Mouse (Mus musculus) hindbrain, embryonic 14.5 days (tissue): ENCODE measurements around the gene Nfatc3. TPM values are rescaled to one million over a fixed set of nuclear protein-coding genes. Genes with fewer than 3 reads are reported as not detected.

Experiments
- ATAC-seq: fragments of 200-750 bp; cut with Nextera tagmentation; 2 replicates; pipeline ENCODE4 v1.8.0; 2017; ENCODE audit warnings: moderate number of reproducible peaks, mild to moderate bottlenecking, moderate TSS enrichment, moderate library complexity; ENCODE audit not compliant: low FRiP score
- DNase-seq: peaks from one replicate; pipeline ENCODE4 v3.0.0-alpha.2; 2015; ENCODE audit warnings: low spot score
- H3K27ac ChIP-seq: fragments of 300-500 bp; sonication (generic); 2 replicates; pipeline ENCODE4 v1.5.1; 2014; ENCODE audit warnings: mild to moderate bottlenecking, moderate library complexity
- H3K27me3 ChIP-seq: fragments of 300-500 bp; sonication (generic); 2 replicates; pipeline ENCODE4 v1.6.1; 2014; ENCODE audit warnings: mild to moderate bottlenecking, low read length, mixed read lengths; ENCODE audit not compliant: control insufficient read depth, insufficient read depth
- H3K36me3 ChIP-seq: fragments of 300-500 bp; sonication (generic); replicated peaks from 2 replicates; pipeline ENCODE4 v1.6.1; 2014; ENCODE audit not compliant: control insufficient read depth, insufficient read depth
- H3K4me1 ChIP-seq: fragments of 300-500 bp; sonication (generic); replicated peaks from 2 replicates; pipeline ENCODE4 v1.6.1; 2014; ENCODE audit warnings: antibody characterized with exemption, low read length, mixed read lengths; ENCODE audit not compliant: control insufficient read depth, insufficient read depth
- H3K4me2 ChIP-seq: fragments of 300-500 bp; sonication (generic); replicated peaks from 2 replicates; pipeline ENCODE4 v1.6.1; 2014; ENCODE audit warnings: mild to moderate bottlenecking, moderate library complexity
- H3K4me3 ChIP-seq: fragments of 300-500 bp; sonication (generic); replicated peaks from 2 replicates; pipeline ENCODE4 v1.5.1; 2014; ENCODE audit warnings: mild to moderate bottlenecking, low read length
- H3K9ac ChIP-seq: fragments of 300-500 bp; sonication (generic); 2 replicates; pipeline ENCODE4 v1.6.1; 2014
- H3K9me3 ChIP-seq: fragments of 300-500 bp; sonication (generic); 2 replicates; pipeline ENCODE4 v1.6.1; 2016; ENCODE audit warnings: low read length; ENCODE audit not compliant: control insufficient read depth
- WGBS: fragments of 180-500 bp; shearing (Covaris S2); extraction: QIAGEN DNeasy Blood & Tissue Kit; methylation state at CpG from one replicate; pipeline ENCODE4 v1.1.7; 2014; 5-methylcytosine and 5-hydroxymethylcytosine counted together
- polyA plus RNA-seq: library from polyadenylated mRNA; unstranded; fragments of >200 nt; fragmentation: Nextera tagmentation; extraction: Ambion mirVana; gene quantifications from 2 replicates; pipeline ENCODE4 v1.2.1, GENCODE M21; 2014

Gene Nfatc3
- polyA plus RNA-seq, 1 experiment from 2014 or later, result 2.6 TPM

DNA sequence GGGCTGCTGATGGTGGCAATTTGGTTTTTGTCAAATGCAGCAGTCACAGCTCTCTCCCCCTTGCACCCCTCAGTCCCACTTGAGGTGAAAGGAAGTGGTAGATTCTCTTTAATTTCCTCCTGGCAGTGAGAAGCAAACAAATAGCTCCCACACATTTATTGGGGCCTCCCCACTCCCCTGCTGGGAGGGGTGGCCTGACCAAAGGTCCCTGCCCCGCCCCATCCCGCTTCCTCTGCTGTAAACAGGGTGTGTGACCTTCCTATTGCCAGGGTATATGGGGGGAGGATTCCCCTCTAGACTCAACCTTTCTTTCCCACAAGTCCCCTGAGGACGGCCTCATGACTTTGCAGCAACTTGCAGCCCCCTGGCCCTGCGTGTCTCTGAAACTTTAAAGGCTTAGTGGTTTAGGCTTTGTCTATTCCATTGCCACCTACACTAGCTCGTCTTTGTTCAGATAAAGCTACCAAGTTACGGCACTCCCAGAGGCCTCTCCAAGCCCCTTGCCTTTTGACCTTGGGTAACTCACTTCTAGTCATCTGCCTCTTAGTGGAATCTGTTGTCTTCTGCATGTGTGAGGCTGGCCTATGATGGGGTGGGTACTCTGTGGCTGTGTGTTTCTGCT lies 4.3 kb upstream of the Nfatc3 start:
- Histone ChIP-seq H3K9me3 (no peaks in the 10 kb centered on the region), H3K9ac (no peak overlapping the region), H3K4me1 (peaks cover 9% of the 10 kb centered on the region), H3K27me3 (no peaks in the 10 kb centered on the region), H3K27ac (no peak overlapping the region), H3K36me3 (peaks cover 36% of the 10 kb centered on the region), H3K4me2 (no peak overlapping the region), H3K4me3 (no peak overlapping the region)
- no peak for DNase-seq
- WGBS, result 74% methylated on average over 6 of the region's 6 CpGs
- ATAC-seq, result no peak

DNA sequence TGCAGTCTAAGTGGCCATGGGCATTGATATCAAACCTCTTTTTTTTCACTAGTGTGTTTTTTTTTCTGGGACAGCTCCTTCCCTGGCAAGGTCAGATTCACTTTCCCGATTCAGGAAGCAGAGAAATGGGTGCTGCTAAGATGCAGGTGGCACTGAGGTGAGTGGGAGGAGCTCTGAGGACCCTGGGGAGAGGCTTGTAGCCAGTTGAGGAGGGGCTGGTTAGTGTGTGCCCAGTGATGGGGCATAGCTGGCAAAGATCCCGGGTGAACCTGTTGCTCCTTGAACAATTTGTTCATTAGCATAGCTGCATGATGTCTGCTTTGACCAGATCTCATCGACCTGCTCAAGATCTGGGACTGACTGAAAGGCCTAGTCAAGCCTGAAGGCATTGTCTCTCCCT lies 3.6 kb upstream of the Nfatc3 start:
- Histone ChIP-seq H3K4me3 (no peak overlapping the region), H3K9ac (no peak overlapping the region), H3K27me3 (no peaks in the 10 kb centered on the region), H3K27ac (no peak overlapping the region), H3K4me2 (no peak overlapping the region), H3K36me3 (peaks cover 36% of the 10 kb centered on the region), H3K9me3 (no peaks in the 10 kb centered on the region), H3K4me1 (peaks cover 9% of the 10 kb centered on the region)
- DNase-seq (no peak), ATAC-seq (no peak)
- 42% methylated on average over 3 of the region's 3 CpGs for WGBS

DNA sequence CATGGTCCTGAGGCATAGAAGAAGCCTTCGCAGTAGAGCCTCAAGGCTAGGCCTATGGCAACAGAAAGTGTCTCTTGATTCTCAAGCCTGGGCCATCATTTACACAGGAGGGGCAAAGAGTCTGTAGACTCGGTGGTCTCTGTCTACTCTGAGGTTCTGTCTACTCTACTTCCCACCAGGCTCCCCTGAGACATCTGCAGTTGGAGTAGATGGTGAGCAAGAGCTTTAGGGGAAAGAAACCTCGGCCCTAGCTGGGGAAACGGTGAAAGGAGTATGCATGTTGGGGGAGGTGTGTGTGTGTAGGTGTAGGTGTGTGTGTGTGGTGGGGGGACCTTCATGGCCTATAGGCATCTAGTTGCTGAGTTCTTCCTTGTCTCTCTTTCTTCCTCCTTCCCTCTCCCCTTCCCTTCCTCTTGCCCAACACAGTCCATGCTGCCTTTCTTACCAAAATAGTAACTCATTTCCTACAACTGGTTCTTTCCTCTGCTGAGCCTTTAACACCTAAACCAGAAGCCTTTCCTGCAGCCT lies 2.1 kb upstream of the Nfatc3 start:
- Histone ChIP-seq H3K4me1 (peaks cover 20% of the 10 kb centered on the region), H3K4me2 (no peak overlapping the region), H3K36me3 (peaks cover 29% of the 10 kb centered on the region), H3K27ac (no peak overlapping the region), H3K27me3 (no peaks in the 10 kb centered on the region), H3K4me3 (no peak overlapping the region), H3K9me3 (no peaks in the 10 kb centered on the region), H3K9ac (no peak overlapping the region)
- 96% methylated on average over 4 of the region's 4 CpGs for WGBS
- DNase-seq (no peak), ATAC-seq (no peak)

DNA sequence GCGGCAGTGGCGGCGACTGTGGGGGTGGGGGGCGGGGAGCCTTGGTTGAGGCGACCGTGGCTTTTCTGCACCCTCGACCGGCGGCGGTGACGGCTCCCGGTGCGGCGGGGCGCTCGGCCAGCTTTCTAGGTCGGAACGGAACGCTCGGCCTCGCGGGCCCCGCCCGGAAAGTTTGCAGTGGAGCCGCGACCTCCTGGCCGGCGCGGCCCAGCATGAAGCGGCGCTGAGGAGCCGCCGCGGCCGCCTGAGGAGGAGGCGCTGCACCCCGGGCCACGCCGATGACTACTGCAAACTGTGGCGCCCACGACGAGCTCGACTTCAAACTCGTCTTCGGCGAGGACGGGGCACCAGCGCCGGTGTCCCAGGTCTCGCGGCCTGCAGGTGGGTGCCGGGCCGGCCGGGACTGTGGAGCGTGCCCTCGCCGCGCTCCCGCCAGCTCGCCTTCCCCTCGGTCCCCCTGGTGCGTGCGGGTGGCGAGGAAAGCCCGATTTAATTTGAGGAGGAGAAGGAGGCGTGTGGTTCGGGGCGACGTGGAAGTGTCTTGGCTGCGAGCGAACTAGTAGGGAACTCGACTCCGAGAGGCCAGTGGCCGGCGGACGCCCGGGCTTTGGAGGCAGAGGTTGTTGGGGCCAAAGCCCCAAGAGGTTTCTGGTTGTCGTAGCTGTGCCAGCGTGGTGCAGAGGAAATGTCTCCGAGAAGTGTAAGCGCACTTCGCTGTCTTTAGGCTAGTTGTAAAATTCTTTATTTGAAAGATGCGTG lies 1.2 kb downstream of the Nfatc3 start:
- H3K27ac ChIP-seq, result peak overlapping the region; percentile 89
- H3K9ac ChIP-seq, result peak overlapping the region; percentile 81
- no peaks in the 10 kb centered on the region for H3K27me3 ChIP-seq
- peak overlapping the region; percentile 78 for H3K4me2 ChIP-seq
- DNase-seq, result no peak
- peak; percentile 78 for ATAC-seq
- H3K4me1 ChIP-seq, result peaks cover 28% of the 10 kb centered on the region
- under 1% methylated on average over 73 of the region's 83 CpGs for WGBS
- H3K4me3 ChIP-seq, result peak overlapping the region; percentile 78
- H3K9me3 ChIP-seq, result no peaks in the 10 kb centered on the region
- H3K36me3 ChIP-seq, result no peaks in the 10 kb centered on the region

DNA sequence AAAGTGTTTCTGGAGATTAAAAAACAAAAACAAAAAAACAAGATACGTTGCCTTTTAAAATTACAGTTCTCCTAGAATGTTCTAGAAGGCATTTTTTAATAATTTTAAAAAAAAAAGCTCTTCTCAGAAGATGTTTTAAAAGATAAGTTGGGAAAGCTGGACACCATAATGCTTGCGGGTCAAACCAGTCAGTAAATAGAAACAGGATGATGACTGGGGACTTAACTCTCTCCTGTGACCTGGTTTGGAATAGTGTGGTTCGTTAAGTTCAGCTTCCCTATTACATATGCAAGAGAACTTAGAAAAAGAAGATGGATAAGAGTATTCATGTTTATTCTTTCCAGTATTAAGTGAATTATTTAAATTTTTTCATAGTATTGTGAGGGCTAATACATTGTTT lies 1.9 kb downstream of the Nfatc3 start:
- Histone ChIP-seq H3K4me1 (peaks cover 28% of the 10 kb centered on the region), H3K9me3 (no peaks in the 10 kb centered on the region), H3K27ac (no peak overlapping the region), H3K4me3 (peak overlapping the region; percentile 78), H3K27me3 (no peaks in the 10 kb centered on the region), H3K36me3 (no peaks in the 10 kb centered on the region), H3K4me2 (peak overlapping the region; percentile 78), H3K9ac (peak overlapping the region; percentile 81)
- ATAC-seq, result no peak
- 10% methylated on average over 3 of the region's 3 CpGs for WGBS
- DNase-seq, result no peak

DNA sequence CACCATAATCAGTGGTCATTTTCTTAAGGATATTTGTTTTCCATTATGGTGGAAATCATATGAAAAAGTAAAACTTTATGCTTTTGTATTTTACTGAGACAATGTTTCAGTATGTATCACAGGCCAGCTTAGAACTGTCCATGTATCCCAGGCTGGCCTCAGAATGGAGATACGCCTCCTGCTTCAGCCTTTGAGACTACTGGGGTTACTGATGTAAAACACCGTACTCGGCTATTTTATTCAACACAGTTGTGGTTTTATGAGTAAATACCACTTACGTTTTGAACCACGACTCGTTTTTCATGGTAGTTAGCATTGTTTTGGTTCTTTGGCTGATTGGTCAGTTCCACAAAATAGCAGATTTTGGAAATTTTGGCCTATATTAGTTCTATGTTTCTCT lies 3.0 kb downstream of the Nfatc3 start:
- Histone ChIP-seq H3K4me3 (no peak overlapping the region), H3K4me1 (peaks cover 28% of the 10 kb centered on the region), H3K36me3 (no peaks in the 10 kb centered on the region), H3K27ac (no peak overlapping the region), H3K9ac (no peak overlapping the region), H3K9me3 (no peaks in the 10 kb centered on the region), H3K27me3 (no peaks in the 10 kb centered on the region), H3K4me2 (peak overlapping the region; percentile 78)
- WGBS, result 89% methylated on average over 6 of the region's 6 CpGs
- ATAC-seq, result no peak
- DNase-seq, result no peak

DNA sequence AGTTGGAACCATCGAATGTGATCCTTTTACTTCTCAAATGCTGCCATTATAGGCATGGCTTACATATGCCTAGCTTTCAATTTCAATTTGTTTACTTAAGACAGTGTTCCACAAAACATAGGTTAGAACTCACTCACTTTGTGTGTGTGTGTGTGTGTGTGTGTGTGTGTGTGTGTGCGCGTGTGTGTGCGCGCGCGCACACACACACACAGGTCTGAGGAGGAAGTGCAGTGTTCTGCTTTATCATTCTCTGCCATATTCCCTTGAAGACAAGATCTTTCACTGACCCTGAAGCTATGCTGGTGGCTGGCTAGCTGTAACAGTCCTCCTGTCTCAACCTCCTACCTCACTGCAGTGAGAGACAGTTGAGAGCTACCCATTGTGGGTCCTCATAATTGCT lies 4.4 kb downstream of the Nfatc3 start:
- Histone ChIP-seq H3K9ac (no peak overlapping the region), H3K36me3 (no peaks in the 10 kb centered on the region), H3K27ac (no peak overlapping the region), H3K4me3 (no peak overlapping the region), H3K27me3 (no peaks in the 10 kb centered on the region), H3K9me3 (no peaks in the 10 kb centered on the region), H3K4me2 (no peak overlapping the region), H3K4me1 (peaks cover 27% of the 10 kb centered on the region)
- ATAC-seq (no peak), DNase-seq (no peak)
- WGBS, result 96% methylated on average over 7 of the region's 7 CpGs

DNA sequence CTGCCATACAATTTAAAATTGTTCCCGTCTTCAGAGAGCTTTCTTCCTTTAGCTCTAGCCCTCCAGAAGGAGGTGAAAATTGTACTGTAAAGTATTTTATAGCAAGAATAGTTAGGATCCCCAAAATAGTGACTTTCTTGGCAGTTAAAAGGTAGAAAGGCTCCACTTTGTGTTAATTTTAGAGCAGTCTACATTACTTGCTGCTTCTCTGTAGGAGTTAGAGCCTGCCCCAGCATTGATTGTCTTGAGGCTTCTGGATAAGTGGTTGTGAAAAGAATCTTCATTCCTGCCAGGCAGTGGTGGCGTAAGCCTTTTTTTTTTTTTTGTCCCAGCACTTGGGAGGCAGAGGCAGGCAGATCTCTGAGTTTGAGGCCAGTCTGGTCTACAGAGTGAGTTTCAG lies 8.1 kb downstream of the Nfatc3 start:
- H3K27me3 ChIP-seq, result no peaks in the 10 kb centered on the region
- ATAC-seq (no peak), DNase-seq (no peak)
- peaks cover 6% of the 10 kb centered on the region; the same call in 1 of the 2 replicates for H3K4me1 ChIP-seq
- H3K4me3 ChIP-seq, result no peak overlapping the region
- 99% methylated on average over 2 of the region's 2 CpGs for WGBS
- no peaks in the 10 kb centered on the region for H3K36me3 ChIP-seq
- no peak overlapping the region for H3K9ac ChIP-seq
- no peaks in the 10 kb centered on the region for H3K9me3 ChIP-seq
- H3K27ac ChIP-seq, result no peak overlapping the region
- no peak overlapping the region for H3K4me2 ChIP-seq

DNA sequence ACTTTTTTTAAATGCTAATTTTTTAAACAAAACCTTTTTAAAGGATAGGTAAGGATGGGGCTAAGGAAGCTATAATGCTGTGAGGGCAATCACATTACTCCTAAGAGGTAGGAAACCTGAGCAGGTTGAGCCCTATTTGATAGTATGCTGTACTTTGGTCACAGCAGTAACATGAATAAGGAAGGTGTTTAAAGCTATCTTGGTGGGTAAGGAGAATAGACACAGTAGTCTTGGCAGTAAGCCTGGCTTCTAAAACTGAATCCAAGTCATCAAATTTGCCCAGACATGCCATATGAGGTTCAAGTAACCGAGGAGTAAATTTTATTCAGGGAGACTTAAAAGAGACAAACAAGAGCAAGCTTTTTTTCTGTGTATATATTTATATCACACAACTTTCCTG lies 10.9 kb downstream of the Nfatc3 start:
- no peak overlapping the region for H3K9ac ChIP-seq
- no peak overlapping the region for H3K4me3 ChIP-seq
- H3K27me3 ChIP-seq, result no peaks in the 10 kb centered on the region
- no peak for DNase-seq
- H3K9me3 ChIP-seq, result no peaks in the 10 kb centered on the region
- no peak overlapping the region for H3K27ac ChIP-seq
- ATAC-seq, result no peak
- no peak overlapping the region for H3K4me2 ChIP-seq
- 58% methylated on average over 1 of the region's 1 CpGs for WGBS
- H3K4me1 ChIP-seq, result no peaks in the 10 kb centered on the region
- H3K36me3 ChIP-seq, result no peaks in the 10 kb centered on the region
